Mouse (Mus musculus) liver, embryonic 14.5 days (tissue): ENCODE results near the gene Islr. TPM values are rescaled to one million over a fixed set of nuclear protein-coding genes. Genes with fewer than 3 reads are reported as not detected.

Experiments used
- ATAC-seq: fragments of 200-750 bp; cut with Nextera tagmentation; 2 replicates; pipeline ENCODE4 v1.8.0; 2017; ENCODE audit warnings: moderate number of reproducible peaks, mild to moderate bottlenecking, moderate library complexity; ENCODE audit not compliant: insufficient read depth
- DNase-seq, 3 experiments: peaks; one replicate each; pipeline ENCODE4 v3.0.0-alpha.2; 2012 to 2013; ENCODE audit warnings: low read depth in 3 of 3, low spot score in 3 of 3
- H3K27ac ChIP-seq: fragments of 300-500 bp; sonication (generic); 2 replicates; pipeline ENCODE4 v1.5.1; 2014; ENCODE audit warnings: moderate library complexity, mild to moderate bottlenecking, control low read depth, inconsistent platforms
- H3K27me3 ChIP-seq: fragments of 300-500 bp; sonication (generic); 2 replicates; pipeline ENCODE4 v1.6.1; 2014; ENCODE audit warnings: mild to moderate bottlenecking, low read length, moderate library complexity; ENCODE audit not compliant: control insufficient read depth, insufficient read depth
- H3K36me3 ChIP-seq: fragments of 300-500 bp; sonication (generic); replicated peaks from 2 replicates; pipeline ENCODE4 v1.6.1; 2014; ENCODE audit warnings: low read depth; ENCODE audit not compliant: control insufficient read depth, insufficient read depth
- H3K4me1 ChIP-seq, 2 experiments: fragments of 200-500 bp in 1 of 2; fragments of 300-500 bp in 1 of 2; sonication (generic) in 1 of 2; replicated peaks; 2 replicates each; pipeline ENCODE4 v1.6.1; 2012 to 2014; ENCODE audit warnings: antibody characterized with exemption in 1 of 2, inconsistent platforms in 1 of 2, low read length in 1 of 2; ENCODE audit not compliant: control insufficient read depth in 2 of 2, insufficient read depth in 2 of 2
- H3K4me2 ChIP-seq: fragments of 300-500 bp; sonication (generic); 2 replicates; pipeline ENCODE4 v1.6.1; 2014; ENCODE audit warnings: low read depth, mild to moderate bottlenecking, control low read depth, moderate library complexity
- H3K4me3 ChIP-seq, 2 experiments: fragments of 200-500 bp in 1 of 2; fragments of 300-500 bp in 1 of 2; sonication (generic) in 1 of 2; 2 replicates each; pipeline ENCODE4 v1.5.1; 2012 to 2014; ENCODE audit warnings: low read depth in 2 of 2, low read length in 2 of 2, mild to moderate bottlenecking in 2 of 2, control low read depth in 1 of 2, inconsistent platforms in 1 of 2, moderate library complexity in 1 of 2; ENCODE audit not compliant: insufficient read depth in 1 of 2
- H3K9ac ChIP-seq: fragments of 300-500 bp; sonication (generic); replicated peaks from 2 replicates; pipeline ENCODE4 v1.6.1; 2014; ENCODE audit warnings: mild to moderate bottlenecking, control low read depth, moderate library complexity
- H3K9me3 ChIP-seq: fragments of 300-500 bp; sonication (generic); 2 replicates; pipeline ENCODE4 v1.6.1; 2016; ENCODE audit warnings: low read length, mixed read lengths; ENCODE audit not compliant: control insufficient read depth
- CTCF ChIP-seq: IDR thresholded peaks from 2 replicates; pipeline ENCODE4 v1.5.1; 2016; ENCODE audit warnings: antibody characterized with exemption, low read depth, control low read depth
- EP300 ChIP-seq: IDR thresholded peaks from 2 replicates; pipeline ENCODE4 v1.6.1; 2016; ENCODE audit warnings: antibody characterized with exemption, low read depth
- WGBS: fragments of 180-500 bp; shearing (Covaris S2); extraction: QIAGEN DNeasy Blood & Tissue Kit; methylation state at CpG from one replicate; pipeline ENCODE4 v1.1.7; 2014; ENCODE audit not compliant: insufficient replicate concordance; 5-methylcytosine and 5-hydroxymethylcytosine counted together
- polyA plus RNA-seq, 2 experiments: library from polyadenylated mRNA; depleted of rRNA in 1 of 2; stranded (reverse) in 1 of 2; unstranded in 1 of 2; fragments of >200 nt; fragmentation: Nextera tagmentation in 1 of 2; extraction: Ambion mirVana in 1 of 2; gene quantifications; 2 replicates each; pipeline versions ENCODE4 v1.2.1 to v1.2.3; 2012 to 2014

Islr gene
- polyA plus RNA-seq, 2 experiments = 1.1 to 3.6 TPM

GRCm38 (mm10) chr9:58202676-58203453 lies 1.2 kb downstream of the Islr start:
- no peak overlapping the region for H3K4me3 ChIP-seq
- H3K27ac ChIP-seq = no peak overlapping the region
- TF ChIP-seq CTCF (no peak), EP300 (no peak)
- no peaks in the 10 kb centered on the region for H3K9me3 ChIP-seq
- WGBS = 7% methylated on average over 14 of the region's 14 CpGs
- no peaks in the 10 kb centered on the region for H3K36me3 ChIP-seq
- H3K4me1 ChIP-seq = no peaks in the 10 kb centered on the region
- H3K4me2 ChIP-seq = no peak overlapping the region
- ATAC-seq (no peak), DNase-seq (no peak)
- H3K27me3 ChIP-seq = peaks cover 68% of the 10 kb centered on the region
- H3K9ac ChIP-seq = no peak overlapping the region

GRCm38 (mm10) chr9:58201861-58202549 lies 2.1 kb downstream of the Islr start:
- DNase-seq = no peak
- peaks cover 76% of the 10 kb centered on the region for H3K27me3 ChIP-seq
- H3K27ac ChIP-seq = no peak overlapping the region
- H3K9me3 ChIP-seq = no peaks in the 10 kb centered on the region
- ATAC-seq = no peak
- no peak overlapping the region for H3K4me2 ChIP-seq
- no peaks in the 10 kb centered on the region for H3K4me1 ChIP-seq
- WGBS = 4% methylated on average over 37 of the region's 37 CpGs
- no peak overlapping the region for H3K9ac ChIP-seq
- TF ChIP-seq CTCF (no peak), EP300 (no peak)
- H3K4me3 ChIP-seq = no peak overlapping the region
- H3K36me3 ChIP-seq = no peaks in the 10 kb centered on the region

GRCm38 (mm10) chr9:58201091-58201842 lies 2.8 kb downstream of the Islr start:
- DNase-seq (no peak), ATAC-seq (no peak)
- WGBS = 2% methylated on average over 24 of the region's 24 CpGs
- Histone ChIP-seq H3K4me3 (no peak overlapping the region), H3K27ac (no peak overlapping the region), H3K4me1 (no peaks in the 10 kb centered on the region), H3K9ac (no peak overlapping the region), H3K36me3 (no peaks in the 10 kb centered on the region), H3K9me3 (no peaks in the 10 kb centered on the region), H3K4me2 (no peak overlapping the region), H3K27me3 (peaks cover 84% of the 10 kb centered on the region)
- TF ChIP-seq CTCF = no peak
- TF ChIP-seq EP300 = no peak

GRCm38 (mm10) chr9:58200270-58201090 lies 3.6 kb downstream of the Islr start:
- no peak for DNase-seq
- Histone ChIP-seq H3K4me1 (no peaks in the 10 kb centered on the region), H3K4me3 (no peak overlapping the region), H3K9ac (no peak overlapping the region), H3K27me3 (peaks cover 89% of the 10 kb centered on the region), H3K4me2 (no peak overlapping the region), H3K27ac (no peak overlapping the region), H3K36me3 (no peaks in the 10 kb centered on the region), H3K9me3 (no peaks in the 10 kb centered on the region)
- no peak for ATAC-seq
- TF ChIP-seq EP300 = no peak
- no peak for TF ChIP-seq CTCF
- WGBS = 8% methylated on average over 11 of the region's 11 CpGs
